Mouse (Mus musculus) lung, embryonic 15.5 days (tissue): ENCODE data around the gene Taf3. TPM values are rescaled to one million over a fixed set of nuclear protein-coding genes. Genes with fewer than 3 reads are reported as not detected.

Source experiments
- ATAC-seq: fragments of 200-750 bp; cut with Nextera tagmentation; 2 replicates; pipeline ENCODE4 v1.8.0; 2017; ENCODE audit warnings: moderate number of reproducible peaks, borderline replicate concordance; ENCODE audit not compliant: low FRiP score, low TSS enrichment; ENCODE audit errors: extremely low read depth
- H3K27ac ChIP-seq: fragments of 300-500 bp; sonication (generic); 2 replicates; pipeline ENCODE4 v1.5.1; 2015; ENCODE audit warnings: moderate library complexity, mild to moderate bottlenecking, inconsistent platforms
- H3K27me3 ChIP-seq: fragments of 300-500 bp; sonication (generic); 2 replicates; pipeline ENCODE4 v1.6.1; 2015; ENCODE audit warnings: inconsistent platforms
- H3K36me3 ChIP-seq: fragments of 300-500 bp; sonication (generic); 2 replicates; pipeline ENCODE4 v1.6.1; 2015; ENCODE audit warnings: inconsistent platforms
- H3K4me1 ChIP-seq: fragments of 300-500 bp; sonication (generic); 2 replicates; pipeline ENCODE4 v1.6.1; 2015; ENCODE audit warnings: inconsistent platforms
- H3K4me2 ChIP-seq: fragments of 300-500 bp; sonication (generic); 2 replicates; pipeline ENCODE4 v1.6.1; 2015; ENCODE audit warnings: inconsistent platforms, mild to moderate bottlenecking, moderate library complexity
- H3K4me3 ChIP-seq: fragments of 300-500 bp; sonication (generic); 2 replicates; pipeline ENCODE4 v1.5.1; 2015; ENCODE audit warnings: mild to moderate bottlenecking, inconsistent platforms
- H3K9ac ChIP-seq: fragments of 300-500 bp; sonication (generic); 2 replicates; pipeline ENCODE4 v1.6.1; 2015; ENCODE audit warnings: inconsistent platforms
- H3K9me3 ChIP-seq: fragments of 300-500 bp; sonication (generic); 2 replicates; pipeline ENCODE4 v1.6.1; 2016; ENCODE audit warnings: inconsistent platforms
- WGBS: fragments of 180-500 bp; shearing (Covaris S2); methylation state at CpG from one replicate; pipeline ENCODE4 v1.1.7; 2015; 5-methylcytosine and 5-hydroxymethylcytosine counted together
- polyA plus RNA-seq: library from polyadenylated mRNA; unstranded; fragments of >200 nt; fragmentation: Nextera tagmentation; extraction: Ambion mirVana; gene quantifications from 2 replicates; pipeline ENCODE4 v1.2.1, GENCODE M21; 2015

The Taf3 gene
- polyA plus RNA-seq, 1 experiment from 2014 or later = 12.9 TPM

- H3K27me3 ChIP-seq = peaks cover 22% of the 10 kb centered on the region
- WGBS = 33% methylated on average over 12 of the region's 12 CpGs
- H3K27ac ChIP-seq = no peak overlapping the region
- H3K9ac ChIP-seq = no peak overlapping the region
- H3K36me3 ChIP-seq = no peaks in the 10 kb centered on the region
- H3K9me3 ChIP-seq = no peaks in the 10 kb centered on the region
- 0 out of 2 replicates have a peak, but pooled peaks cover 4% of the 10 kb centered on the region for H3K4me1 ChIP-seq
- H3K4me3 ChIP-seq = no peak overlapping the region
- no peak for ATAC-seq
- no peak overlapping the region for H3K4me2 ChIP-seq
Measured at GRCm38 (mm10) chr2:9867092-9867825, 181.1 kb downstream of the Taf3 start.

Other genes with a start within 250 kb of the Taf3 start
- gene 4930412O13Rik, start 167.3 kb downstream of the Taf3 start, polyA plus RNA-seq = not detected in 2 replicates
- not detected in 2 replicates for gene 9230102O04Rik, start 159.1 kb downstream of the Taf3 start, polyA plus RNA-seq
- 3.2 and 5.7 TPM in 2 replicates for gene Gata3, start 158.6 kb downstream of the Taf3 start, polyA plus RNA-seq
- gene Atp5c1, start 31.9 kb upstream of the Taf3 start, polyA plus RNA-seq = 553 and 555 TPM in 2 replicates
- 29.6 and 29.9 TPM in 2 replicates for gene Kin, start 32.0 kb upstream of the Taf3 start, polyA plus RNA-seq
- gene Itih2, start 82.8 kb upstream of the Taf3 start, polyA plus RNA-seq = 2.9 and 4.1 TPM in 2 replicates
- gene Itih5, start 105.0 kb upstream of the Taf3 start, polyA plus RNA-seq = 4.8 and 5.1 TPM in 2 replicates